Mouse (Mus musculus): ENCODE measurements around the gene Unc13a. TPM values are rescaled to one million over a fixed set of nuclear protein-coding genes. Genes with fewer than 3 reads are reported as not detected.
"Not testable (repeated sequence)": the region's sequence is repeated elsewhere in the genome, so short reads cannot be mapped to it uniquely, and the experiment has no call there.

Unc13a gene
- total and polyA plus RNA-seq, 2 experiments from 2014 or later: 16.2 to 69.0 TPM

DNA sequence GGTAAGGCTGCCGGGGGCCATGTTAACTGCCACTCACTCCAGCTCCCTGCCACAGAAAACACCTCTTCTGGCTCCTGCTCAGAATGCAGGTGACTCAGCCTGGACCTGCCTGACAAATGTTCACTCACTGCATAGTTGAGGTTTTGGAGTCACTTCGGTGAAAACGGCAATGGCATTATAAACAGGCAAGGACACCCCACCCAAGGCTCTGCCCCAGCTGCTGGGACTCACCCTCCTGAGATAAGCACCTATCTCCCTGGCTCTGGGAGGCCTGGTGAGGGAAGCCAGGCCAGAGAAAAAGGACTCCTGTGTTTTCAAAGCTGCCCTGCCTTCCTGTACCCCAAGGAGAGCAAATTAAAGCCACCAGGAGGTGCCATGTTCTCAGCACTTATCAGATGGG lies 31.4 kb upstream of the Unc13a start:
- Histone ChIP-seq H3K9ac (replicated peaks; ENCODE audit: low read length, poor library complexity, severe bottlenecking) (no peak overlapping the region), H3K36me3 (ENCODE audit: insufficient read depth, low read length) (no peaks in the 10 kb centered on the region), H3K9me3 (ENCODE audit: low read length) (no peaks in the 10 kb centered on the region), H3K4me2 (ENCODE audit: low read depth, low read length, poor library complexity, severe bottlenecking) (no peak overlapping the region), H3K4me3 (ENCODE audit: low read depth, low read length) (no peak overlapping the region), H3K4me1 (ENCODE audit: insufficient read depth, low read length) (no peaks in the 10 kb centered on the region), H3K27ac (ENCODE audit: low read depth, low read length) (no peak overlapping the region), H3K27me3 (ENCODE audit: insufficient read depth, low read length) (peaks cover 25% of the 10 kb centered on the region; the same call in 1 of the 2 replicates)
- 91% methylated on average over 3 of the region's 3 CpGs for WGBS
- no peak for TF ChIP-seq CTCF (IDR thresholded peaks at IDR 0.05)
- DNase-seq (ENCODE audit: low spot score) (no peak), ATAC-seq (ENCODE audit: low FRiP score) (no peak)

DNA sequence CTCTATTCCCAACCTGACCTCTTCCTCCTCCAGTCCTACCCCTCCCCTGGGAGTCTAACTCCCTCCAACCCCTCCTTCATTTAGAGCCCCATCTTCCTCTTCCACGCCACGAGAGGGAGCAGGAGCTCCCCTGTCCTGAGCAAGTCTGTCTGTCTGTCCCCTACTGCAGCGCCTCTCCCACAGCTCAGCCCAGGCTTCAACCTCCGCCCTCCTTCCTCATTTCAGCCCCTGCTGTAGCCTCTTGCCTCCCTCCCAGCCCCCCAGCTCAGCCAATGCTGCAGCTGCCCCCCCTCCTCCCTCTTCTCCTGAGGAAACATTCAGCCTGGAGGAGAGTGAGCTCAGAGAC lies 30.5 kb upstream of the Unc13a start:
- H3K4me2 ChIP-seq (ENCODE audit: low read depth, low read length, poor library complexity, severe bottlenecking): no peak overlapping the region
- no peaks in the 10 kb centered on the region for H3K36me3 ChIP-seq (ENCODE audit: insufficient read depth, low read length)
- ATAC-seq (ENCODE audit: low FRiP score) (no peak), DNase-seq (ENCODE audit: low spot score) (no peak)
- no peak overlapping the region for H3K9ac ChIP-seq (replicated peaks; ENCODE audit: low read length, poor library complexity, severe bottlenecking)
- H3K9me3 ChIP-seq (ENCODE audit: low read length): no peaks in the 10 kb centered on the region
- no peak overlapping the region for H3K4me3 ChIP-seq (ENCODE audit: low read depth, low read length)
- H3K27me3 ChIP-seq (ENCODE audit: insufficient read depth, low read length): peaks cover 29% of the 10 kb centered on the region; the same call in 1 of the 2 replicates
- H3K4me1 ChIP-seq (ENCODE audit: insufficient read depth, low read length): no peaks in the 10 kb centered on the region
- H3K27ac ChIP-seq (ENCODE audit: low read depth, low read length): no peak overlapping the region
- 45% methylated on average over 4 of the region's 4 CpGs for WGBS
- 0 out of 2 replicates have a peak, but pooled peaks have one; percentile 13 for TF ChIP-seq CTCF (IDR thresholded peaks at IDR 0.05)

DNA sequence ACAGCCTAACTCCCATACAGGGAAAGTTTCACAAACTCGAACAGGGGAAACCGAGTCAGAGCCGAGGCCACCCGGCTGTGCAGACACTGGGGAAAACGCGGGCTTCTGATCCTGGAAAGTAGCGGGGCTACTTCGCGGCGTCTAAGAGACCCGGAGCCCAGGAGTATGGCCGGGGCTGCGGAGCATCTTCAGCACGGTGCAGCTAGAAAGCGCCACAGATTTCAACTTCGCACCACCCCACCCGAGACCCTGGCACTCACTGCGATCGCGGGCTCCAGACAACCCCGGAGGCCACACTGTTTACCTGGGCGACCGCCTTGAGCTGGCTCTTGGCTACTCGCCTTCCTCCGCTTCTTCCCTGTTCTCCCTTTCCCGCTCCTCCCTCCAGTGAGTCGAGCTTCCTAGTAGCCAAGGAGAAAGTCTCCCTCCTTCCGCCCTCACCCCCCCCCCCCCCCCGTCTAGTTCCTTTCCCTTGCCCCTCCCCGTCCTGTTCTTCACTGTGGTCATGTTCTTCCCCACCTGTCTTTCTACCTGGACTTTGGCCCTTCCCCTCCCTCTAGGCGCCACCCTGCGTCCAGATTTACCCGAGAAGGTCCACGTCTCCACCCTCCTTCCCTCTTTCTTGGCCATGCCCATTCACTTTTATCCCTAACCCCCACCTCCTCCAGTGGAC lies 30.0 kb upstream of the Unc13a start, which contains the start of gene B3gnt3:
TSS of gene B3gnt3 (minus strand) at position 376 of the 673 bp plus-strand sequence.
- Histone ChIP-seq H3K36me3 (ENCODE audit: insufficient read depth, low read length) (no peaks in the 10 kb centered on the region), H3K4me1 (ENCODE audit: insufficient read depth, low read length) (no peaks in the 10 kb centered on the region), H3K9ac (replicated peaks; ENCODE audit: low read length, poor library complexity, severe bottlenecking) (no peak within 1 kb of the TSS), H3K27me3 (ENCODE audit: insufficient read depth, low read length) (peaks cover 32% of the 10 kb centered on the region; the same call in 1 of the 2 replicates), H3K9me3 (ENCODE audit: low read length) (no peaks in the 10 kb centered on the region), H3K4me2 (ENCODE audit: low read depth, low read length, poor library complexity, severe bottlenecking) (no peak within 1 kb of the TSS), H3K27ac (ENCODE audit: low read depth, low read length) (no peak within 1 kb of the TSS), H3K4me3 (ENCODE audit: low read depth, low read length) (peak within 1 kb of the TSS; percentile 2; the same call in 1 of the 2 replicates)
- no peak for TF ChIP-seq CTCF (IDR thresholded peaks at IDR 0.05)
- ATAC-seq (ENCODE audit: low FRiP score) (no peak), DNase-seq (ENCODE audit: low spot score) (no peak)
- 19% methylated on average over 30 of the region's 34 CpGs for WGBS

DNA sequence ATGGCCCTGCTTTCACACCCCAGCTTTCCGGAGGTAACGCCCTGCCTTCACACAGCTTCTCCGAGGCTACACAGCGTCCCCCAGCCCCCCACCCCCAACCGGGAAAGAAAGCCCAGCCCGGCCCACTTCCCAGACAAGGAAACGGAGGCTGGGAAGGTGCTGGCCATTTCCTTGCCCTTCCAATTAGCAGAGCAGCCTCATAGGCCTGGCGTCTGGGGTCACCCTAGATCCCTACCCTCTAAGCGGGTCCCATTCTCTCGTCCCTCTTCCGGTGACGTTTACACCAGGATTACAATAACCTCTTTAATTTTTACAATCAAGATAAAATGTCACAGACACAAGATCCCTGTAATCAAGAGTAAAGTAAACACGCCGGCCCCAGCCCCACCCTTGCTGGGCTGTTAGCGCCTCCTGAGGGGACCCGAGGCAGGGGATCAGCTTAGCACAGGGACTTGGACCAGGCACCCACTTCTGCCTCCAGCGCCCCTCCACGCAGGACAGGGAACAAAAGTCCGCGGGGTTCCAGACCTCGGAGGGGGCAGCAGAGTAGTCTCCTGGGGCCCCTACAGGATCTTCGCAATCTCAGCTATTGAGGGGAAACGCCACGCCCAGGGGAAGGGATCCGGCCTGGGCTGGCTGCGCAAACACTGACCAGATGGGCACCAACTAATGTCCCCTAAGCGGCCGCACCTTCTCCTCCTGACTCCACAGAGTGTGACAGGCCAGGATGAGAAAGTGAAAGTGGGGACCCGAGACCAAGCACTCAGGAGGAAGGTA lies 29.1 kb upstream of the Unc13a start:
- Histone ChIP-seq H3K4me1 (ENCODE audit: insufficient read depth, low read length) (no peaks in the 10 kb centered on the region), H3K27ac (ENCODE audit: low read depth, low read length) (no peak overlapping the region), H3K36me3 (ENCODE audit: insufficient read depth, low read length) (no peaks in the 10 kb centered on the region), H3K27me3 (ENCODE audit: insufficient read depth, low read length) (peaks cover 32% of the 10 kb centered on the region; the same call in 1 of the 2 replicates), H3K9me3 (ENCODE audit: low read length) (no peaks in the 10 kb centered on the region), H3K4me2 (ENCODE audit: low read depth, low read length, poor library complexity, severe bottlenecking) (no peak overlapping the region; the same call in 1 of the 2 replicates), H3K4me3 (ENCODE audit: low read depth, low read length) (peak overlapping the region; percentile 2; the same call in 1 of the 2 replicates), H3K9ac (replicated peaks; ENCODE audit: low read length, poor library complexity, severe bottlenecking) (no peak overlapping the region)
- TF ChIP-seq CTCF (IDR thresholded peaks at IDR 0.05): no peak
- 0 out of 2 replicates have a peak, but pooled peaks have one; percentile 15 for ATAC-seq (ENCODE audit: low FRiP score)
- no peak for DNase-seq (ENCODE audit: low spot score)
- 16% methylated on average over 29 of the region's 29 CpGs for WGBS

DNA sequence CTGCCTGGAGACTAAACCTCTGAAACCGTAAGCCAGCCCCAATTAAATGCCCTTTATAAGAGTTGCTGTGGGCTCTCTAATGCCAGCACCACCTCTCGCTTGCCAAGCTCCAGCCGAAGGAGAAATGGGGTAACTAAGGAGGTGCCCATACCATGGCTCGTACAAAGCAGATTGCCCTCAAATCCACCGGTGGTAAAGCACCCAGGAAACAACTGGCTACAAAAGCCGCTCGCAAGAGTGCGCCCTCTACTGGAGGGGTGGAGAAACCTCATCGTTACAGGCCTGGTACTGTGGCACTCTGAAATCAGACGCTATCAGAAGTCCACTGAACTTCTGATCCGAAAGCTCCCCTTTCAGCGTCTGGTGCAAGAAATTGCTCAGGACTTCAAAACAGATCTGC lies 23.9 kb upstream of the Unc13a start:
- not testable (repeated sequence) for ATAC-seq (ENCODE audit: low FRiP score); H3K9me3 ChIP-seq (ENCODE audit: low read length); H3K36me3 ChIP-seq (ENCODE audit: insufficient read depth, low read length); DNase-seq (ENCODE audit: low spot score); H3K4me3 ChIP-seq (ENCODE audit: low read depth, low read length); H3K9ac ChIP-seq (replicated peaks; ENCODE audit: low read length, poor library complexity, severe bottlenecking); H3K4me1 ChIP-seq (ENCODE audit: insufficient read depth, low read length); H3K27ac ChIP-seq (ENCODE audit: low read depth, low read length); H3K4me2 ChIP-seq (ENCODE audit: low read depth, low read length, poor library complexity, severe bottlenecking)
- H3K27me3 ChIP-seq (ENCODE audit: insufficient read depth, low read length): peaks cover 58% of the 10 kb centered on the region
- 68% methylated on average over 12 of the region's 12 CpGs for WGBS
- peak; percentile 42 for TF ChIP-seq CTCF (IDR thresholded peaks at IDR 0.05)
